ENCODE assay signal across 10 mouse cellular contexts in genomic region chr4:145245581-145245980, GRCm38 (mm10). TPM values are rescaled to one million over a fixed set of nuclear protein-coding genes. Genes with fewer than 3 reads are reported as not detected.
A peak's percentile ranks its signal among the peaks of the same experiment; 100 is the strongest.
DNase-seq lines count a peak whose midpoint lies in the region; ATAC-seq and TF ChIP-seq lines count a peak whose summit lies in the region.
"Had no signal": no experiment of that assay in that cellular context is flagged by ENCODE, and none has a peak within 500 bp of the region (broad histone marks: within the 10 kb centered on the region; RNA-seq: fewer than 3 reads in every experiment).

No protein-coding gene starts in this region.

- DNase-seq in kidney, adult 2 months = no peak
- no peak for DNase-seq in kidney, adult 11 months
- DNase-seq in embryonic facial prominence, embryonic 10.5 days (ENCODE audit: low spot score) = no peak
- no peak for DNase-seq in intestine, embryonic 14.5 days (ENCODE audit: low spot score)
- no peak for DNase-seq in left cerebral cortex, adult 2 months (ENCODE audit: extremely low spot score in 1 of 2, low spot score in 2 of 2)
- DNase-seq in Muller cell, postnatal 12 days (ENCODE audit: inconsistent ontology term) = no peak
- DNase-seq: cerebellum, postnatal 10 days; kidney, adult 8-10 months had no signal

- intact Hi-C loops in left cerebral cortex, adult 2 months (cut with DNase I) = no loop called here

- TF ChIP-seq CTCF in kidney, adult 2 months (conservative IDR thresholded peaks at IDR 0.05; ENCODE audit: insufficient read depth, insufficient read length, low read depth, low read length) = no peak
- TF ChIP-seq CTCF in left cerebral cortex, adult 2 months (IDR thresholded peaks at IDR 0.05) = no peak

- ATAC-seq in intestine, embryonic 14.5 days (replicated peaks; ENCODE audit: low FRiP score, low TSS enrichment, low read depth) = no peak
- no peak for ATAC-seq in midbrain, embryonic 15.5 days (replicated peaks)
- no peak for ATAC-seq in megakaryocyte-erythroid progenitor cell, adult 5-6 weeks (replicated peaks; ENCODE audit: low FRiP score, low TSS enrichment, poor library complexity, severe bottlenecking)

- peak overlapping the region; percentile 70 for H3K4me2 ChIP-seq in intestine, embryonic 14.5 days (ENCODE audit: low read length)
- peak overlapping the region; percentile 68 for H3K4me2 ChIP-seq in midbrain, embryonic 15.5 days

- 93% methylated on average over 3 of the region's 3 CpGs for WGBS in kidney, adult 2 months
- WGBS in embryonic facial prominence, embryonic 10.5 days = 88% methylated on average over 3 of the region's 3 CpGs
- WGBS in intestine, embryonic 14.5 days = 88% methylated on average over 3 of the region's 3 CpGs
- 87% methylated on average over 3 of the region's 3 CpGs for WGBS in midbrain, embryonic 15.5 days

- H3K36me3 ChIP-seq in kidney, adult 2 months (ENCODE audit: control insufficient read depth, insufficient read depth, low read length) = no peaks in the 10 kb centered on the region
- H3K36me3 ChIP-seq in embryonic facial prominence, embryonic 10.5 days (replicated peaks) = no peaks in the 10 kb centered on the region
- no peaks in the 10 kb centered on the region for H3K36me3 ChIP-seq in intestine, embryonic 14.5 days (ENCODE audit: control insufficient read depth, insufficient read depth, low read length)
- H3K36me3 ChIP-seq in midbrain, embryonic 15.5 days (replicated peaks) = no peaks in the 10 kb centered on the region

- TF ChIP-seq POLR2A in kidney, adult 2 months (IDR thresholded peaks at IDR 0.05; ENCODE audit: low read depth, low read length) = no peak

- H3K4me3 ChIP-seq in kidney, adult 2 months (ENCODE audit: insufficient read depth, low read depth, low read length) = peak overlapping the region; percentile 25; the same call in 1 of the 2 replicates
- H3K4me3 ChIP-seq in embryonic facial prominence, embryonic 10.5 days = peak overlapping the region; percentile 57; the same call in 1 of the 2 replicates
- peak overlapping the region; percentile 39; the same call in 1 of the 2 replicates for H3K4me3 ChIP-seq in intestine, embryonic 14.5 days (ENCODE audit: low read depth, low read length)
- peak overlapping the region; percentile 39 for H3K4me3 ChIP-seq in midbrain, embryonic 15.5 days
- H3K4me3 ChIP-seq in left cerebral cortex, adult 2 months = no peak overlapping the region; the same call in 1 of the 2 replicates

- H3K9me3 ChIP-seq in embryonic facial prominence, embryonic 10.5 days = no peaks in the 10 kb centered on the region
- no peaks in the 10 kb centered on the region for H3K9me3 ChIP-seq in intestine, embryonic 14.5 days (ENCODE audit: control insufficient read depth, low read length)
- no peaks in the 10 kb centered on the region for H3K9me3 ChIP-seq in midbrain, embryonic 15.5 days

- no peaks in the 10 kb centered on the region for H3K27me3 ChIP-seq in kidney, adult 2 months (replicated peaks; ENCODE audit: control insufficient read depth, insufficient read depth, low read length)
- peaks cover 38% of the 10 kb centered on the region for H3K27me3 ChIP-seq in embryonic facial prominence, embryonic 10.5 days (replicated peaks; ENCODE audit: low read depth, poor library complexity, severe bottlenecking)
- H3K27me3 ChIP-seq in intestine, embryonic 14.5 days (replicated peaks; ENCODE audit: control insufficient read depth, insufficient read depth, low read length) = peaks cover 23% of the 10 kb centered on the region
- peaks cover 19% of the 10 kb centered on the region for H3K27me3 ChIP-seq in midbrain, embryonic 15.5 days (replicated peaks)

- no peak overlapping the region for H3K9ac ChIP-seq in intestine, embryonic 14.5 days (ENCODE audit: low read length)
- 0 out of 2 replicates have a peak overlapping the region, but pooled peaks have one; percentile 33 for H3K9ac ChIP-seq in midbrain, embryonic 15.5 days

- no peak overlapping the region for H3K27ac ChIP-seq in kidney, adult 2 months (ENCODE audit: insufficient read depth, low read depth, low read length)
- no peak overlapping the region for H3K27ac ChIP-seq in embryonic facial prominence, embryonic 10.5 days (replicated peaks)
- no peak overlapping the region for H3K27ac ChIP-seq in intestine, embryonic 14.5 days (ENCODE audit: low read depth)
- no peak overlapping the region for H3K27ac ChIP-seq in midbrain, embryonic 15.5 days
- H3K27ac ChIP-seq in left cerebral cortex, adult 2 months = no peak overlapping the region

- H3K4me1 ChIP-seq in kidney, adult 2 months (ENCODE audit: control insufficient read depth, insufficient read depth, low read length) = no peaks in the 10 kb centered on the region
- peaks cover 10% of the 10 kb centered on the region; the same call in 1 of the 2 replicates for H3K4me1 ChIP-seq in embryonic facial prominence, embryonic 10.5 days
- no peaks in the 10 kb centered on the region; the same call in 1 of the 2 replicates for H3K4me1 ChIP-seq in intestine, embryonic 14.5 days (replicated peaks; ENCODE audit: control insufficient read depth, insufficient read depth, low read length)
- peaks cover 8% of the 10 kb centered on the region for H3K4me1 ChIP-seq in midbrain, embryonic 15.5 days

RNA-seq across cellular contexts. Expression of gene Tnfrsf1b, which starts 1.1 kb away (rescaled TPM):
- 6.5 and 8.4 TPM in 2 replicates for polyA plus RNA-seq in kidney, adult 2 months (2012; rRNA removed)
- 1.6 and 1.9 TPM in 2 replicates for polyA plus RNA-seq in embryonic facial prominence, embryonic 10.5 days (2016; fragmentation: Nextera tagmentation; extraction: Ambion mirVana)
- 5.7 and 6.9 TPM in 2 replicates for polyA plus RNA-seq in intestine, embryonic 14.5 days (2014; fragmentation: Nextera tagmentation; extraction: Ambion mirVana)
- polyA plus RNA-seq in midbrain, embryonic 15.5 days (2015; fragmentation: Nextera tagmentation; extraction: Ambion mirVana) = 3.1 and 4.3 TPM in 2 replicates
- total RNA-seq in left cerebral cortex, adult 2 months (2021) = 1 to 10 TPM; 2.9 to 3.1 TPM
- 2.3 and 4.9 TPM in 2 replicates for total RNA-seq in megakaryocyte-erythroid progenitor cell, adult 5-6 weeks (2014; fragmentation: Nextera tagmentation)
- total RNA-seq in megakaryocyte-erythroid progenitor cell, adult 5-6 weeks (2017) = 1.9 and 3.7 TPM in 2 replicates

RNA-seq across cellular contexts. Expression of gene Vps13d, which starts 50.8 kb away (rescaled TPM):
- 18.4 and 19.8 TPM in 2 replicates for polyA plus RNA-seq in kidney, adult 2 months (2012; rRNA removed)
- 4.5 and 5.2 TPM in 2 replicates for polyA plus RNA-seq in embryonic facial prominence, embryonic 10.5 days (2016; fragmentation: Nextera tagmentation; extraction: Ambion mirVana)
- 14.1 and 15.5 TPM in 2 replicates for polyA plus RNA-seq in intestine, embryonic 14.5 days (2014; fragmentation: Nextera tagmentation; extraction: Ambion mirVana)
- 9.6 and 11.1 TPM in 2 replicates for polyA plus RNA-seq in midbrain, embryonic 15.5 days (2015; fragmentation: Nextera tagmentation; extraction: Ambion mirVana)
- 10 to 100 TPM; 63.2 to 64.4 TPM for total RNA-seq in left cerebral cortex, adult 2 months (2021)
- total RNA-seq in megakaryocyte-erythroid progenitor cell, adult 5-6 weeks (2014; fragmentation: Nextera tagmentation) = 37.1 and 58.5 TPM in 2 replicates
- total RNA-seq in megakaryocyte-erythroid progenitor cell, adult 5-6 weeks (2017) = 35.8 and 59.8 TPM in 2 replicates
